Mouse (Mus musculus) spleen, postnatal 10 days (tissue): ENCODE measurements around the gene G3bp1.

ENCODE experiments used
- DNase-seq, 2 experiments: peaks; one replicate each; pipeline ENCODE4 v3.0.0; 2021 to 2022; ENCODE audit warnings: low spot score in 2 of 2

Gene G3bp1

GRCm38 (mm10) chr11:55464707-55465106 is 4.8 kb upstream of the G3bp1 start:
- DNase-seq = no peak

- DNase-seq = no peak
Measured at GRCm38 (mm10) chr11:55465177-55465576, 4.3 kb upstream of the G3bp1 start.

- DNase-seq = peak in 1 of 2 experiments; percentile 14
Measured at GRCm38 (mm10) chr11:55468012-55468411, 1.5 kb upstream of the G3bp1 start.

GRCm38 (mm10) chr11:55468611-55469047 is 856 bp upstream of the G3bp1 start:
- peak in 1 of 2 experiments; percentile 64 for DNase-seq

GRCm38 (mm10) chr11:55469923-55470691 is 622 bp downstream of the G3bp1 start:
- peak; percentile 44 to 51 for DNase-seq

- DNase-seq = peak in 1 of 2 experiments; percentile 21
Measured at GRCm38 (mm10) chr11:55470761-55471160, 1.3 kb downstream of the G3bp1 start.

- DNase-seq = no peak
Measured at GRCm38 (mm10) chr11:55471467-55471866, 2.0 kb downstream of the G3bp1 start.

- no peak for DNase-seq
Measured at GRCm38 (mm10) chr11:55473219-55473618, 3.7 kb downstream of the G3bp1 start.

- no peak for DNase-seq
Measured at GRCm38 (mm10) chr11:55485443-55485842, 16.0 kb downstream of the G3bp1 start.

GRCm38 (mm10) chr11:55496158-55496557 is 26.7 kb downstream of the G3bp1 start:
- no peak for DNase-seq

GRCm38 (mm10) chr11:55497885-55498284 is 28.4 kb downstream of the G3bp1 start:
- DNase-seq = peak in 1 of 2 experiments; percentile 52

- DNase-seq = no peak
Measured at GRCm38 (mm10) chr11:55501955-55502531, 32.6 kb downstream of the G3bp1 start.

- DNase-seq = no peak
Measured at GRCm38 (mm10) chr11:55502886-55503285, 33.4 kb downstream of the G3bp1 start.

- DNase-seq = no peak
Measured at GRCm38 (mm10) chr11:55505485-55505884, 36.0 kb downstream of the G3bp1 start.

GRCm38 (mm10) chr11:55511374-55511773 is 41.9 kb downstream of the G3bp1 start:
- DNase-seq = no peak

- DNase-seq = no peak
Measured at GRCm38 (mm10) chr11:55517666-55518065, 48.2 kb downstream of the G3bp1 start.

- DNase-seq = peak; percentile 22 to 48
Measured at GRCm38 (mm10) chr11:55518806-55519674, 49.6 kb downstream of the G3bp1 start.

GRCm38 (mm10) chr11:55530741-55531140 is 61.3 kb downstream of the G3bp1 start:
- no peak for DNase-seq

GRCm38 (mm10) chr11:55533378-55533777 is 63.9 kb downstream of the G3bp1 start:
- DNase-seq = no peak

GRCm38 (mm10) chr11:55534766-55535165 is 65.3 kb downstream of the G3bp1 start:
- DNase-seq = no peak

- DNase-seq = no peak
Measured at GRCm38 (mm10) chr11:55542128-55542527, 72.6 kb downstream of the G3bp1 start.

GRCm38 (mm10) chr11:55542671-55543070 is 73.2 kb downstream of the G3bp1 start:
- DNase-seq = no peak
